Mouse (Mus musculus): ENCODE measurements around the gene Psmd1. TPM values are rescaled to one million over a fixed set of nuclear protein-coding genes. Genes with fewer than 3 reads are reported as not detected.
"Not testable (repeated sequence)": the region's sequence is repeated elsewhere in the genome, so short reads cannot be mapped to it uniquely, and the experiment has no call there.

The Psmd1 gene
- total RNA-seq (2021): 107 TPM in 2 replicates
- long read RNA-seq, experiment 1, transcript Psmd1-201 (25 exons, 3,112 nt): major isoform, 106 of 170 reads
- long read RNA-seq, experiment 1, partial matches to known transcripts: 58 of 170 reads
- long read RNA-seq, experiment 1, other reads (novel, unspliced or antisense): 6 of 170 reads
- long read RNA-seq, experiment 2, transcript Psmd1-201 (25 exons, 3,112 nt): major isoform, 65 of 118 reads
- long read RNA-seq, experiment 2, partial matches to known transcripts: 45 of 118 reads
- long read RNA-seq, experiment 2, other reads (novel, unspliced or antisense): 7 of 118 reads

GRCm38 (mm10) chr1:86064271-86064991 is at the start of gene Psmd1:
Gene Psmd1, plus strand, starts transcription at chr1:86064387.
- peak; percentile 92 for DNase-seq

DNA sequence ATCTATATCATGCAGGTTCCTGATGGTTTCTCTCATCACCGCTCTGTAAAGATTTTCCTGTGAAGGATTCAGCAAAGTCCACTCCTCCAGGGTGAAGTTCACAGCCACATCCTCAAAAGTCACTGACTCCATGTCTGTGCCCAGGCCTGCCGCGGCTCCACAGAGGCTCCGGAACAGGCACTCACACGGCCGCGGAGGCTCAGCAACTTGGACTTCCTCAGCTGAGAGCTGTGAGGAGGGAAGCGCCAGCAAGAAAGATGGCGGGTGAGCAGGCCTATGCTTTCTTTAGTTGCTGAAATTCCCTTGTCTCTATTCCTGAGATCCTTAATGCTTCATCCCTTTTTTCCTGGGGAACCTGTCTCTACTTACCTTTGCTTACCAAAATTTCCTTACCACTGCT is 48.4 kb upstream of the Psmd1 start:
- not testable (repeated sequence) for DNase-seq

DNA sequence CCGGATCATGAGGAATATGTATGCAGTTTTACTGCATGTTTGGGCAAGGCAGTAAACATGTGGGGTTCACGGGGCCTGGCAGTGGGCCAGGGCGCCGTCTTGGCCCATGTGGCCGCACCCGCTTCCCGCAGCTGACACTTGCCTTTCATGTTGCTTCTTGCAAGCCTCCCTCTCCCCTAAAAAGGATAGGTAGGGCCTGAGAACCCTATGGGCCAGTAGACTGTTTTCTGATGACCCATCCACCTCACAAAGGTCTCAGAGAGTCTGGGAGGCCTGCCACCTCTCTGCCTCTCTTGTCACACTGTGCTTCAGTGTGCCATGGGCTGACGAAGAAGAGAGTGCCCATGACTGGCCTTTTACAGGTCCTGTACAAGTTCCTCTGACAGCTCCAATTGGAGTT is 47.7 kb upstream of the Psmd1 start, which contains the start of gene Spata3:
Spata3 (plus strand) TSS at position 301 of the 400 bp plus-strand sequence.
- DNase-seq: no peak

- DNase-seq: peak; percentile 65
Measured at GRCm38 (mm10) chr1:86018235-86019055, 45.7 kb upstream of the Psmd1 start.

DNA sequence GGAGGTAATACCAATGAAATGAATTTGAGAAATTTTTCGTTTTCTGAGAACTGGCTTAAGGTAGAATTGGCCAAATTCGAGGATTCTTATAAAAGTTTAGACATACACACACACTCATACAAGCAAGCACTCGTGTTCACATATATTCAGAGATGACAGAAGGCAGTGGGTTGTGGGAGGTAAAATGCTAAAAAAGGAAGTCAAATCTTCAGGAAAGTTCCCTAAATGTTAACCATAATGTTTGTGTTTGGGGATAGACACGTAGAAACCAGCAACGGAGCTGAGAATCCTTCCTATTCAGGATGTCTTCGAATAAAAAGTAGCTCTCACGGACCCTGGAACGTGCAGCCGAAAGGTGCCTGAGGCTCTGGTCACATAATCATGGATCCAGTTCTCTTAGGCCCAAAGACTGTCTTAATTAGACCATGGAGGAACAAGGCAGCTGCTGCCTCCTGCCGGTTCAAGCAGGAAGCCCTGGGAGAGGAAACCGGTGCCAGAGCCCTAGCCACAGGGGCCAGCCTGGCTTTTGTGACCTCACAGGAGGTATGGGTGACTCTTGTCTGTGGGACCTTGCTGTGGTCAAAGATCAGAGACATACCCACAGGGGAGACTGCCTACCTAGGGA is 42.7 kb upstream of the Psmd1 start:
- no peak for DNase-seq

GRCm38 (mm10) chr1:86032273-86032987 is 31.8 kb upstream of the Psmd1 start:
- DNase-seq: peak; percentile 32

- DNase-seq: peak; percentile 53
Measured at GRCm38 (mm10) chr1:86038191-86038951, 25.8 kb upstream of the Psmd1 start.

DNA sequence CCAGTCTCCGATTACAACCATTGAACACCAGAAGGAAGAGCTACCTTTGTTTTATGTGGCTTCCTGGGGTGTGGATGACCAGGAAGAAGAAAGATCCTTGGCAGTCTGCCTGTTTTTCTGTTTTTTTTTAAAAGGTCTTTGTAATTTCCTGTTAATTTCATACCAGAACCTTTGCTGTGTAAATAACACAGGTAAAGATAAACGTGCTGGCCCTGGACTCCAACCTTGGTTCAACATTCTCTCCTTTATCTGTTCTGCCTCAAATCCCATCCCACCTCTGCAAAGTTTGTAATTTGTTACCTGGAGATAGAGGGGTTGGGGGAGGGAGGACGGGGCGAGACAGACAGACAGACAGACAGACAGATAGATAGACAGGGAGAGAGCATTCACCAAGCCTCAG is 24.1 kb upstream of the Psmd1 start:
- DNase-seq: no peak

DNA sequence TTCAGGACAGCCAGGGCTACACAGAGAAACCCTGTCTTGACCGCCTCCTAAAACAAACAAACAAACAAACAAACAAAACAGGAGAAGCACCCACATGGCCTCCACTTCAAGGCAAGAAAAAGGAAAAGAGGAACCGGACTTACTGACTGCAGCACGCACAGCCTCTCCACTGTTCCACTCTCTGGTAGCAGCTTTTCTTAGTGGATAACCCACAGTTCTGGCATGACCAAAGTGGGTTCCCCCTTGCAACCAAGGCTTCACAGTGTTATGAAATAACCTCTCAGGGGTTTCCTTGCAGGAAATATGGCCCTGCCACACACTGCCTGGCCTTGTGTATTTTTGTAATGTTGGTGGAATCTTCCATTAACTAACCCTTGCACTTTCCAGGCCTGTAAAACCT is 23.4 kb upstream of the Psmd1 start:
- DNase-seq: no peak

DNA sequence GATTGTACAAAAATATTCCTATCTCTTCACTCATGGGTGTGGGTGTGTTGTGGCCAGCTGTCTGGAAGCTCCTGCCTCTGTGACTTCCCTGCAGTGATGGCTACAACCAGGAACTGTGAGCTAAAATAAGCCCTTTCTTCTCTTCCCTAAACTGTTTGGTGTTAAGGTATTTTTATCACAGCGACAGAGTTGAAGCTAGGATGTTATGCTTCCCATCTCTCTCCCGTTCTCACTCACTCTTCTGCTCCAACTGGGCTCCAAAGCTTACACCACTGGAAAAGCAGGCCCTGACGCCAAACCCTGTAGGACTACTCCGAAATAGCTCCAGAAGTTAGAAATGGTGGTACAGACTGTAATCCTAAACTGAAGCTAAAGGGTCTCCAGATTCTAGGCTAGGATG is 19.1 kb upstream of the Psmd1 start:
- DNase-seq: no peak

DNA sequence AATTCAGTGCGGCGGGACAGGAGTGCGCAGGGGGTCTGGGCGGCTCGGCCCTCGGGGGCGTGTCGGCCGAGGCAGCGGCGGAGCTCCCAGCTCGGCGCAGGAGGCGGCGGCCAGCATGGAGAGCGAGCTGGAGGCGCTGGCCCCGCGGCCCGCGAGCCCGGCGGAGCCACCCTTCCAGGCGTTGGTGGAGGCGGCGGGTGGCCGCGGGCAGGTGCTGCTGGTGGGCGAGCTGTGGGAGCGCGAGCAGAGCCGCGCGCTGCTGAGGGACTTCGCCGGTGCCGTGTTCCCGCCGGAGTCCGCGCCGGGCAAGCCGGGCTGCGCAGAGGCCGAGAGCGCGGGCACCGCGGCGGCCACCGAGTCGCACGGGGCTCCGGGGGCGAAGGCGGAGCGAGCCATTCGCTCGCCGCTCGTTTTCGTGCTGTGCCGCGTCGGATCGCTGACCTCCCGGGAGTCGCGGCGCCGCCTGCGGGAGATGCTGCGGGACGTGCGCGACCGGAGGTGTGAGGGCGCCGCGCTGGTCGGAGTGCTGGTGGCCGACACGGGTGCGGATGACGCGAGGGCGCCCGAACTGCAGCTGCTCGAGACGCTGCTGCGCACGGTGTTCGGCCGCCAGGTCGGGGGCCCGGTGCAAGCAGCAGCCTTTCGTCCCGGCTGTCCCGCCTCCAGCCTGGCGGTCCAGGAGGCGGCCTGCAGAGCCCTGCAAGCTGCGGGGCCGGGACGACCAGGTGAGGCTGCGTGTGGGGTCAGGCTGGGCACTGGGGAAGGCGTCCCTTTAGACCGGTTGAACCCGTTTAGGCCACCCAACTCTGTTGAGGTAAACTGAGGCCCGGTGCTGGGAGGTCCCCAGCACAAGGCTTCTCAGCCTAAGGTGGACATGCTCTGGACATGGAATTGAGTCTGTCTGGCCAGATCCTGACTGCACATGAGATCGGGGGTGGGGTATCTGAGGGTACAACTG is 18.1 kb upstream of the Psmd1 start, which contains the start of gene 2810459M11Rik:
2810459M11Rik (plus strand) TSS at position 16 of the 958 bp plus-strand sequence.
- peak; percentile 54 for DNase-seq

GRCm38 (mm10) chr1:86046833-86047563 is 17.2 kb upstream of the Psmd1 start:
- no peak for DNase-seq

GRCm38 (mm10) chr1:86048231-86048630 is 16.0 kb upstream of the Psmd1 start:
- no peak for DNase-seq

GRCm38 (mm10) chr1:86048744-86049143 is 15.4 kb upstream of the Psmd1 start:
- no peak for DNase-seq

DNA sequence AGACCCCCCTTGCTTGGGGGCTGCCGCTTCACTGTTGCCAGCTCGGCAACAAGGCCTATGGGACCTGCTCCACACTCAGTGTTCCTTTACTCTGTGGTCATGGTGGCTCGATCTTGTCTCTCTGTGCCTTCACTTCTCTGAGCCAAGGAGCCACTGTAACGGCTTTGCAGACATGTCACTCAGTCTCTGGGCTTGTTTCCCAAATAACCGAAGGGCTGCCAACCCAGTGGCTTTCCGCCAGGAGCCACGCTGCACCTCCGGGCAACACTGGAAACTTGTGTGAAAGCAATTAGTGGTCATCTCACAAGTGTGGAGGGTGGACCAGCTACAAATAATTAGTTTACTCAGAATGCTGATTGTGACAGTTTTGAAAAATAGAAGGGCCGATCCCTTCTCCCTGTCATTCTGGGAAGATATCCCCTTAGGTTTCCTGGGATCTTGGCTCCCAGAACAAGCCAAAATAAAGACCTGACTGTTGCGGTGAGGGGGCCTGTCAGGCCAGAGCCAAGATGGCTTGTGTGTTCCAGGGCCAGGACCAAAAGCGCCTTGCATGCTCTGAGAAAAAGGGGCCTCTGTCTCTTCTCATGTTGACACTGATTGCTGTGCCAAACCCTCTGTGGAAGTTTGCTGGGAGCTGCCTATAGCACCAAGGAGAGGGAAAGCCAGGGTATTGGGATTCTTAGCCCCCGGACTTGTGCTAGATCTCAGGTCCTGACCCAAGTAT is 10.8 kb upstream of the Psmd1 start:
- DNase-seq: peak; percentile 69

- DNase-seq: no peak
Measured at GRCm38 (mm10) chr1:86054943-86055342, 9.2 kb upstream of the Psmd1 start.

- no peak for DNase-seq
Measured at GRCm38 (mm10) chr1:86056284-86056683, 7.9 kb upstream of the Psmd1 start.
